Mouse (Mus musculus): Measurements from ENCODE around the gene Pak6.

DNA sequence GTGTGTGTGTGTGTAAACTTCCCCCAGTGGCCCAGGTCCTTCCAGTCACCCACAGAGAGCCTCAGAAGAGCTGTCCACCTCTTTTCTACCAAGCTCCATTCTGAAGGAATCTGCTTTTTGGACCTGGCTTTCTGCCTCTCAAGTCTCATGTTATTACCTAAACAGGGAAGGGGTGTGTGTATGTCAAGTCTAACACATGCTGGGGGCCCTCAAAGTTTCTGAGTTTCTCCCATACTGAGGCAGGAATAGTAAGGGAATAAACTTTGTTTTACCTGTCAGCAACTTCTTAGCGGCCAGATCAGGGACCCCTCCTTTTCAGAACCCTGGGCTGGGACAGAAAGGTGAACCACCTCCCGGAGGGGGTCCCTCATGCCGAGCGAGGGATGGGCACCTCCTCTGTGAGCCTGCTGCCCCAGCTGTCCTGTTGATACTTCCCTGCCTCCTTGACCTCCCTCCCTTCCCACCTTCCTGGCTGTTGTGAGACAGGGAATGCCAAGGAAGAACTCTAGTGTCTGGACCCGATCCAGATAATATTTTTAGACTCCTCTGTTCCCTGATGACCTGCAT, 34.3 kb downstream of the Pak6 start:
- TF ChIP-seq USF1 (IDR thresholded peaks at IDR 0.05; ENCODE audit: low read depth) (no peak), E2F4 (IDR thresholded peaks at IDR 0.05; ENCODE audit: insufficient read depth) (no peak), POLR2A (IDR thresholded peaks at IDR 0.05; ENCODE audit: insufficient read length, low read depth) (no peak), MYOG (IDR thresholded peaks at IDR 0.05; ENCODE audit: control insufficient read depth in 1 of 3, insufficient read depth in 1 of 3, insufficient read length in 2 of 3, low read depth in 2 of 3) (no peak), CEBPB (IDR thresholded peaks at IDR 0.05; ENCODE audit: insufficient read depth, poor library complexity, severe bottlenecking) (no peak), TCF12 (IDR thresholded peaks at IDR 0.05; ENCODE audit: insufficient read depth, poor library complexity, severe bottlenecking) (no peak), POLR2AphosphoS2 (IDR thresholded peaks at IDR 0.05; ENCODE audit: insufficient read length, low read depth) (no peak), MYOD1 (IDR thresholded peaks at IDR 0.05; ENCODE audit: control insufficient read depth in 1 of 3, insufficient read length in 2 of 3, low read depth in 2 of 3) (peak in 1 of 3 experiments; percentile 43), SRF (IDR thresholded peaks at IDR 0.05; ENCODE audit: control insufficient read depth, insufficient read length, low read depth) (no peak), REST (IDR thresholded peaks at IDR 0.05; ENCODE audit: insufficient read depth, insufficient read length) (no peak)
